Mouse (Mus musculus): Measurements from ENCODE around the gene Rilpl1.

GRCm38 (mm10) chr5:124552094-124552472, 20.9 kb upstream of the Rilpl1 start:
- TF ChIP-seq POLR2A (IDR thresholded peaks at IDR 0.05; ENCODE audit: borderline replicate concordance, insufficient read depth, low read length) = no peak
- no peak for TF ChIP-seq CTCF (IDR thresholded peaks at IDR 0.05; ENCODE audit: borderline replicate concordance, insufficient read depth, low read depth, low read length)
